Mouse (Mus musculus) neural tube, embryonic 11.5 days (tissue): ENCODE results near the gene Ube2f. TPM values are rescaled to one million over a fixed set of nuclear protein-coding genes. Genes with fewer than 3 reads are reported as not detected.

Experiments
- ATAC-seq: fragments of 200-750 bp; cut with Nextera tagmentation; 2 replicates; pipeline ENCODE4 v1.8.0; 2017; ENCODE audit warnings: moderate number of reproducible peaks, mild to moderate bottlenecking, moderate TSS enrichment, moderate library complexity; ENCODE audit not compliant: insufficient read depth, low FRiP score, low TSS enrichment
- DNase-seq: peaks from one replicate; pipeline ENCODE4 v3.0.0-alpha.2; 2015; ENCODE audit warnings: low spot score
- H3K27ac ChIP-seq: fragments of 300-500 bp; sonication (generic); 2 replicates; pipeline ENCODE4 v1.5.1; 2014; ENCODE audit warnings: low read depth, mild to moderate bottlenecking, low read length
- H3K27me3 ChIP-seq: fragments of 300-500 bp; sonication (generic); 2 replicates; pipeline ENCODE4 v1.6.1; 2014; ENCODE audit warnings: mild to moderate bottlenecking, low read length, mixed read lengths; ENCODE audit not compliant: control insufficient read depth, insufficient read depth
- H3K36me3 ChIP-seq: fragments of 300-500 bp; sonication (generic); 2 replicates; pipeline ENCODE4 v1.6.1; 2014; ENCODE audit warnings: mild to moderate bottlenecking, low read length, moderate library complexity, mixed read lengths; ENCODE audit not compliant: control insufficient read depth, insufficient read depth
- H3K4me1 ChIP-seq: fragments of 300-500 bp; sonication (generic); 2 replicates; pipeline ENCODE4 v1.6.1; 2014; ENCODE audit warnings: low read length, mixed read lengths; ENCODE audit not compliant: control insufficient read depth, insufficient read depth
- H3K4me2 ChIP-seq: fragments of 300-500 bp; sonication (generic); 2 replicates; pipeline ENCODE4 v1.6.1; 2014; ENCODE audit warnings: low read depth, mild to moderate bottlenecking, moderate library complexity
- H3K4me3 ChIP-seq: fragments of 300-500 bp; sonication (generic); 2 replicates; pipeline ENCODE4 v1.5.1; 2014; ENCODE audit warnings: low read depth, low read length
- H3K9ac ChIP-seq: fragments of 300-500 bp; sonication (generic); 2 replicates; pipeline ENCODE4 v1.6.1; 2014; ENCODE audit warnings: mild to moderate bottlenecking, low read length
- H3K9me3 ChIP-seq: fragments of 300-500 bp; sonication (generic); 2 replicates; pipeline ENCODE4 v1.6.1; 2016; ENCODE audit warnings: low read length; ENCODE audit not compliant: control insufficient read depth
- WGBS: fragments of 180-500 bp; shearing (Covaris S2); extraction: QIAGEN DNeasy Blood & Tissue Kit; methylation state at CpG from one replicate; pipeline ENCODE4 v1.1.7; 2014; 5-methylcytosine and 5-hydroxymethylcytosine counted together
- polyA plus RNA-seq: library from polyadenylated mRNA; unstranded; fragments of >200 nt; fragmentation: Nextera tagmentation; extraction: Ambion mirVana; gene quantifications from 2 replicates; pipeline ENCODE4 v1.2.1, GENCODE M21; 2014

The Ube2f gene
- 86.8 and 89.1 TPM in 2 replicates for polyA plus RNA-seq

- under 1% methylated on average over 43 of the region's 43 CpGs for WGBS
- Histone ChIP-seq H3K27me3 (no peaks in the 10 kb centered on the region), H3K4me2 (peak within 1 kb of the TSS; percentile 86), H3K9ac (peak within 1 kb of the TSS; percentile 92), H3K36me3 (no peaks in the 10 kb centered on the region; the same call in 1 of the 2 replicates), H3K27ac (peak within 1 kb of the TSS; percentile 62), H3K9me3 (no peaks in the 10 kb centered on the region), H3K4me3 (peak within 1 kb of the TSS; percentile 98), H3K4me1 (peaks cover 9% of the 10 kb centered on the region)
- ATAC-seq (peak; percentile 99), DNase-seq (peak; percentile 95)
Measured at GRCm38 (mm10) chr1:91249564-91250414, at the start of gene Ube2f. Gene Ube2f, plus strand, starts transcription at chr1:91250304.

- Histone ChIP-seq H3K27ac (no peak overlapping the region), H3K4me2 (no peak overlapping the region), H3K9me3 (no peaks in the 10 kb centered on the region), H3K4me3 (no peak overlapping the region), H3K27me3 (no peaks in the 10 kb centered on the region), H3K4me1 (no peaks in the 10 kb centered on the region), H3K36me3 (no peaks in the 10 kb centered on the region), H3K9ac (no peak overlapping the region)
- ATAC-seq = no peak
- DNase-seq = no peak
- 64% methylated on average over 3 of the region's 3 CpGs for WGBS
Measured at GRCm38 (mm10) chr1:91201122-91201521, 49.0 kb upstream of the Ube2f start.

- no peak overlapping the region for H3K4me2 ChIP-seq
- H3K4me3 ChIP-seq = no peak overlapping the region
- no peak for DNase-seq
- H3K27ac ChIP-seq = no peak overlapping the region
- H3K27me3 ChIP-seq = no peaks in the 10 kb centered on the region
- no peaks in the 10 kb centered on the region for H3K9me3 ChIP-seq
- no peak overlapping the region for H3K9ac ChIP-seq
- H3K36me3 ChIP-seq = no peaks in the 10 kb centered on the region
- no peaks in the 10 kb centered on the region for H3K4me1 ChIP-seq
- 82% methylated on average over 5 of the region's 5 CpGs for WGBS
- ATAC-seq = no peak
Measured at GRCm38 (mm10) chr1:91204221-91204765, 45.8 kb upstream of the Ube2f start.

- H3K4me3 ChIP-seq = no peak overlapping the region
- no peaks in the 10 kb centered on the region for H3K4me1 ChIP-seq
- no peaks in the 10 kb centered on the region for H3K27me3 ChIP-seq
- no peaks in the 10 kb centered on the region for H3K36me3 ChIP-seq
- ATAC-seq (no peak), DNase-seq (no peak)
- H3K27ac ChIP-seq = no peak overlapping the region
- H3K9ac ChIP-seq = no peak overlapping the region
- H3K4me2 ChIP-seq = no peak overlapping the region
- WGBS = 84% methylated on average over 6 of the region's 6 CpGs
- H3K9me3 ChIP-seq = no peaks in the 10 kb centered on the region
Measured at GRCm38 (mm10) chr1:91205651-91206050, 44.5 kb upstream of the Ube2f start.

- no peak overlapping the region for H3K4me2 ChIP-seq
- H3K4me1 ChIP-seq = no peaks in the 10 kb centered on the region
- H3K9me3 ChIP-seq = no peaks in the 10 kb centered on the region
- no peaks in the 10 kb centered on the region for H3K36me3 ChIP-seq
- 82% methylated on average over 8 of the region's 8 CpGs for WGBS
- no peak overlapping the region for H3K9ac ChIP-seq
- DNase-seq = no peak
- ATAC-seq = no peak
- no peaks in the 10 kb centered on the region for H3K27me3 ChIP-seq
- H3K4me3 ChIP-seq = no peak overlapping the region
- H3K27ac ChIP-seq = no peak overlapping the region
Measured at GRCm38 (mm10) chr1:91206336-91206735, 43.8 kb upstream of the Ube2f start.

GRCm38 (mm10) chr1:91206873-91207272 lies 43.2 kb upstream of the Ube2f start:
- no peak for ATAC-seq
- WGBS = 74% methylated on average over 5 of the region's 5 CpGs

GRCm38 (mm10) chr1:91207334-91208074 lies 42.6 kb upstream of the Ube2f start:
- Histone ChIP-seq H3K36me3 (no peaks in the 10 kb centered on the region), H3K27ac (no peak overlapping the region), H3K9me3 (no peaks in the 10 kb centered on the region), H3K27me3 (no peaks in the 10 kb centered on the region), H3K4me1 (no peaks in the 10 kb centered on the region), H3K4me2 (no peak overlapping the region), H3K9ac (no peak overlapping the region), H3K4me3 (no peak overlapping the region)
- DNase-seq (no peak), ATAC-seq (no peak)
- 70% methylated on average over 3 of the region's 3 CpGs for WGBS

More at GRCm38 (mm10) chr1:91206873-91207272, 43.2 kb upstream of the Ube2f start:
- no peaks in the 10 kb centered on the region for H3K36me3 ChIP-seq
- no peaks in the 10 kb centered on the region for H3K27me3 ChIP-seq
- no peak overlapping the region for H3K4me2 ChIP-seq
- H3K27ac ChIP-seq = no peak overlapping the region
- no peaks in the 10 kb centered on the region for H3K4me1 ChIP-seq
- H3K9me3 ChIP-seq = no peaks in the 10 kb centered on the region
- no peak overlapping the region for H3K9ac ChIP-seq
- DNase-seq = no peak
- H3K4me3 ChIP-seq = no peak overlapping the region

- Histone ChIP-seq H3K27ac (no peak overlapping the region), H3K27me3 (no peaks in the 10 kb centered on the region), H3K36me3 (no peaks in the 10 kb centered on the region), H3K4me2 (no peak overlapping the region), H3K9me3 (no peaks in the 10 kb centered on the region), H3K4me3 (no peak overlapping the region), H3K9ac (no peak overlapping the region), H3K4me1 (no peaks in the 10 kb centered on the region)
- WGBS = 89% methylated on average over 6 of the region's 6 CpGs
- no peak for DNase-seq
- ATAC-seq = no peak
Measured at GRCm38 (mm10) chr1:91209343-91209742, 40.8 kb upstream of the Ube2f start.
